Mouse (Mus musculus): ENCODE measurements at regions not wholly inside any gene's neighbourhood (a gene's known extent, or its start where the extent isn't known, plus 50 kb on each side); places are given as distances from the start of the nearest gene placed in this dataset.

GRCm38 (mm10) chr4:84199181-84199656 lies 475.9 kb downstream of the Bnc2 start:
- TF ChIP-seq CTCF (IDR thresholded peaks at IDR 0.05; ENCODE audit: borderline replicate concordance, control insufficient read depth, extremely low read depth, insufficient read depth, low read length, poor library complexity) = no peak
- TF ChIP-seq POLR2A (IDR thresholded peaks at IDR 0.05; ENCODE audit: control insufficient read depth, extremely low read depth, insufficient read depth, low read length, poor library complexity) = no peak

All from thymus, adult 2 months (tissue).